Mouse (Mus musculus) liver, embryonic 14.5 days (tissue): ENCODE data around the gene S100a10.

ENCODE experiments used
- CTCF ChIP-seq: IDR thresholded peaks from 2 replicates; pipeline ENCODE4 v1.5.1; 2016; ENCODE audit warnings: antibody characterized with exemption, low read depth, control low read depth
- EP300 ChIP-seq: IDR thresholded peaks from 2 replicates; pipeline ENCODE4 v1.6.1; 2016; ENCODE audit warnings: antibody characterized with exemption, low read depth

DNA sequence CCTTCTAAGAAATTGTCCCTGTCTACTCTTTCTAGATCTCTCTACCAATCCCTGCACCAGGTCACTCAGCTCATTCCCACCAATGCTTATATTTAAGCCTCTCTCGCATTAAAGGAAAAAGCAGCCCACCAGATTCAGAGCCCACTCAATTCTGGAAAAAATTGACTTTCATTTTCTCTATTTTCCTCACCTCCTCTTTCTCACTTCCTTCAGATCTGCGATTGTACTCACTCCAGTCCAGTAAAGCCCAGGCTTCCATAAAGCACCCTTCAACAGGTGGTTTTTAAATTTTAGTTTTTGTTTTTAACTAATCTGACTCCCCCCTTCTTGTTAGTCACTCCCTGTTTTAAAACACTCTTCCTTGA, 25.1 kb downstream of the S100a10 start:
- TF ChIP-seq CTCF (no peak), EP300 (no peak)
